Mouse (Mus musculus): ENCODE data around the gene Ghsr.

DNA sequence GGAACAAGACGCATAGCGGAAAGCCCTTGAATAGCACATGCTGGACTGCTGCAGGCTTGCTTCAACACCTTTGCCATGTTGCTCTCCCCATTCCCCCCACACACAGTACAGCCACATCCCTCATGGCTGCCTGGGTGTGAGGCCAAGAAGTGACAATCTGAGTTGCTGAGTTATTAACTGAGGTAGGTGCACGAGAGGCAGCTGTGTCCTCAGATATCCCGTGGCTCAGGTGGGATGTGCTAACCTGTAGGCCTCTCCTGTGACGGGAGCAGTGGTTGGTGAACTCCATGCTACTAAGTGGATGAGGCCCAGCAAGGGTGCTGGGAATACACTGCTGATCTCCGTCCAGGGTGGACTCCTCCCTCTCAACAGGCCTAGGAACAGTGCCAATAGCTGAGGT lies 51.4 kb downstream of the Ghsr start:
- TF ChIP-seq HCFC1 (IDR thresholded peaks at IDR 0.05; ENCODE audit: borderline replicate concordance, insufficient read depth, low read length) (no peak), ZC3H11A (IDR thresholded peaks at IDR 0.05; ENCODE audit: borderline replicate concordance, low read depth, low read length) (no peak), MAFK (IDR thresholded peaks at IDR 0.05; ENCODE audit: insufficient read depth, low read depth, low read length) (no peak), ZNF384 (IDR thresholded peaks at IDR 0.05; ENCODE audit: low read depth, low read length) (no peak)

All from ES-E14 (cell line).